Mouse (Mus musculus) hindbrain, embryonic 11.5 days (tissue): ENCODE results near the gene Tulp2. TPM values are rescaled to one million over a fixed set of nuclear protein-coding genes. Genes with fewer than 3 reads are reported as not detected.

Source experiments
- ATAC-seq: fragments of 200-750 bp; cut with Nextera tagmentation; 2 replicates; pipeline ENCODE4 v1.8.0; 2017; ENCODE audit warnings: mild to moderate bottlenecking, moderate TSS enrichment, moderate library complexity; ENCODE audit not compliant: low FRiP score
- DNase-seq: peaks from one replicate; pipeline ENCODE4 v3.0.0-alpha.2; 2015; ENCODE audit warnings: low spot score
- H3K27ac ChIP-seq: fragments of 300-500 bp; sonication (generic); 2 replicates; pipeline ENCODE4 v1.5.1; 2014; ENCODE audit warnings: mild to moderate bottlenecking, low read depth, low read length
- H3K27me3 ChIP-seq: fragments of 300-500 bp; sonication (generic); 2 replicates; pipeline ENCODE4 v1.6.1; 2014; ENCODE audit warnings: mild to moderate bottlenecking, low read length, moderate library complexity, mixed read lengths; ENCODE audit not compliant: control insufficient read depth, insufficient read depth
- H3K36me3 ChIP-seq: fragments of 300-500 bp; sonication (generic); 2 replicates; pipeline ENCODE4 v1.6.1; 2014; ENCODE audit warnings: mild to moderate bottlenecking, low read length, moderate library complexity, mixed read lengths; ENCODE audit not compliant: control insufficient read depth, insufficient read depth
- H3K4me1 ChIP-seq: fragments of 300-500 bp; sonication (generic); replicated peaks from 2 replicates; pipeline ENCODE4 v1.6.1; 2014; ENCODE audit warnings: low read length, mixed read lengths; ENCODE audit not compliant: control insufficient read depth, insufficient read depth
- H3K4me2 ChIP-seq: fragments of 300-500 bp; sonication (generic); replicated peaks from 2 replicates; pipeline ENCODE4 v1.6.1; 2014; ENCODE audit warnings: mild to moderate bottlenecking, low read depth, low read length
- H3K4me3 ChIP-seq: fragments of 300-500 bp; sonication (generic); 2 replicates; pipeline ENCODE4 v1.5.1; 2014; ENCODE audit warnings: low read depth, low read length
- H3K9ac ChIP-seq: fragments of 300-500 bp; sonication (generic); 2 replicates; pipeline ENCODE4 v1.6.1; 2014; ENCODE audit warnings: low read depth, low read length
- H3K9me3 ChIP-seq: fragments of 300-500 bp; sonication (generic); 2 replicates; pipeline ENCODE4 v1.6.1; 2016; ENCODE audit warnings: low read length; ENCODE audit not compliant: control insufficient read depth
- WGBS: fragments of 180-500 bp; shearing (Covaris S2); extraction: QIAGEN DNeasy Blood & Tissue Kit; methylation state at CpG from one replicate; pipeline ENCODE4 v1.1.7; 2014; 5-methylcytosine and 5-hydroxymethylcytosine counted together
- polyA plus RNA-seq: library from polyadenylated mRNA; unstranded; fragments of >200 nt; fragmentation: Nextera tagmentation; extraction: Ambion mirVana; gene quantifications from 2 replicates; pipeline ENCODE4 v1.2.1, GENCODE M21; 2014

Gene Tulp2
- polyA plus RNA-seq, 1 experiment from 2014 or later, result 0.40 TPM

GRCm38 (mm10) chr7:45463987-45464778 lies 17.5 kb upstream of the Tulp2 start:
- no peak for DNase-seq
- no peak overlapping the region for H3K4me3 ChIP-seq
- H3K9me3 ChIP-seq, result no peaks in the 10 kb centered on the region
- H3K4me1 ChIP-seq, result peaks cover 11% of the 10 kb centered on the region
- no peak overlapping the region for H3K4me2 ChIP-seq
- no peak overlapping the region for H3K9ac ChIP-seq
- H3K27ac ChIP-seq, result no peak overlapping the region
- no peak for ATAC-seq
- WGBS, result 96% methylated on average over 7 of the region's 7 CpGs
- peaks cover 9% of the 10 kb centered on the region; the same call in 1 of the 2 replicates for H3K36me3 ChIP-seq
- no peaks in the 10 kb centered on the region for H3K27me3 ChIP-seq

- DNase-seq, result no peak
- 94% methylated on average over 12 of the region's 12 CpGs for WGBS
- no peak overlapping the region for H3K9ac ChIP-seq
- no peak for ATAC-seq
- H3K9me3 ChIP-seq, result no peaks in the 10 kb centered on the region
- H3K4me2 ChIP-seq, result no peak overlapping the region
- H3K36me3 ChIP-seq, result peaks cover 9% of the 10 kb centered on the region; the same call in 1 of the 2 replicates
- peaks cover 11% of the 10 kb centered on the region for H3K4me1 ChIP-seq
- no peak overlapping the region; the same call in 1 of the 2 replicates for H3K4me3 ChIP-seq
- H3K27ac ChIP-seq, result no peak overlapping the region
- no peaks in the 10 kb centered on the region for H3K27me3 ChIP-seq
These were observed 16.6 kb upstream of the Tulp2 start for GRCm38 (mm10) chr7:45465112-45465511.

GRCm38 (mm10) chr7:45465549-45465948 lies 16.1 kb upstream of the Tulp2 start:
- H3K4me3 ChIP-seq, result peak overlapping the region; percentile 84; the same call in 1 of the 2 replicates
- H3K27me3 ChIP-seq, result no peaks in the 10 kb centered on the region
- H3K36me3 ChIP-seq, result peaks cover 9% of the 10 kb centered on the region; the same call in 1 of the 2 replicates
- ATAC-seq, result no peak
- H3K9me3 ChIP-seq, result no peaks in the 10 kb centered on the region
- DNase-seq, result no peak
- H3K4me2 ChIP-seq, result peak overlapping the region; percentile 88
- H3K4me1 ChIP-seq, result peaks cover 7% of the 10 kb centered on the region
- peak overlapping the region; percentile 91 for H3K9ac ChIP-seq
- 81% methylated on average over 9 of the region's 9 CpGs for WGBS
- H3K27ac ChIP-seq, result no peak overlapping the region

DNA sequence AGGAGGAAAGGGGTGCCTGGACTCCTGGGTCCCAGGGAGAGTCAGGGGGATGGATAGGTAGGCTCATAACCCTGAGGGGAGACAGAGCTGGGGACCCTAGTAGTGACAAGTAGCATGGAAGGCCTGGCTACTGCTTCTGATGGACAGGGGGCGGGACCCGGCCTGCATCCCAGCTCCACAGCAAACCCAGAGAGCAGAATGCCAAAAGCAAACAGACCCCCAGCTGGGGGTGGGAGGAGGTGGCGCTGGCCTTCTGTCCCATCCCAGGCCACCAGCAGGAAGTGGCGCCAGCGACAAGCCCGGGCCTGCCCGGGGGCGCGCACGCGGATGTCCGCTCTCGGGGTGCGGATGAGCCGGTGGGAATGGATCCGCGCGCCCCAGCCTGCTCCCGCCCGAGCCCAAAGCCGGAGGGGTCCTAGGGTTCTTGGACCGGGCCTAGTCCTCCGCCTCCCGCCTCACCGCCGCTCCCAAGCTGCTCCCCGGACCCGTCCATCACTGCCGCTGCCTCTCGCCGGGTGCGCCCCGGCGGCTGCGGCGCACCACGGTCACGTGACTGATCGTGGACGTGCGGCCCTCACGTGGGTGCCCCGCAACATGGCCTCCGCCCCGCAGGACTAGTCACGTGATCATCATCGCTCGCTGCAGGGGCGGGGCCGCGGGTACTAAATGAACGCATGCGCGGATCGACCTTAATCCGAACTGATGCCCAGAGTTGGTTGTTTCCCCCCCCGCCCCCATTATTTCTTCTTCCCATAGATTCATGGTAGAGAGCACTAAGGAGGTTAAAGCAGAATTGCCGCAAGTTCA lies 15.2 kb upstream of the Tulp2 start, which contains the start of gene Bax:
Bax (minus strand) TSS at position 616 of the 807 bp plus-strand sequence.
- peak; percentile 99 for DNase-seq
- peaks cover 9% of the 10 kb centered on the region; the same call in 1 of the 2 replicates for H3K36me3 ChIP-seq
- peak within 1 kb of the TSS; percentile 84 for H3K4me3 ChIP-seq
- no peaks in the 10 kb centered on the region for H3K27me3 ChIP-seq
- under 1% methylated on average over 45 of the region's 58 CpGs for WGBS
- H3K9ac ChIP-seq, result peak within 1 kb of the TSS; percentile 91
- peak within 1 kb of the TSS; percentile 88 for H3K4me2 ChIP-seq
- H3K9me3 ChIP-seq, result no peaks in the 10 kb centered on the region
- ATAC-seq, result peak; percentile 85
- peak within 1 kb of the TSS; percentile 65; the same call in 1 of the 2 replicates for H3K27ac ChIP-seq
- H3K4me1 ChIP-seq, result 0 out of 2 replicates have a peak, but pooled peaks cover 4% of the 10 kb centered on the region

DNA sequence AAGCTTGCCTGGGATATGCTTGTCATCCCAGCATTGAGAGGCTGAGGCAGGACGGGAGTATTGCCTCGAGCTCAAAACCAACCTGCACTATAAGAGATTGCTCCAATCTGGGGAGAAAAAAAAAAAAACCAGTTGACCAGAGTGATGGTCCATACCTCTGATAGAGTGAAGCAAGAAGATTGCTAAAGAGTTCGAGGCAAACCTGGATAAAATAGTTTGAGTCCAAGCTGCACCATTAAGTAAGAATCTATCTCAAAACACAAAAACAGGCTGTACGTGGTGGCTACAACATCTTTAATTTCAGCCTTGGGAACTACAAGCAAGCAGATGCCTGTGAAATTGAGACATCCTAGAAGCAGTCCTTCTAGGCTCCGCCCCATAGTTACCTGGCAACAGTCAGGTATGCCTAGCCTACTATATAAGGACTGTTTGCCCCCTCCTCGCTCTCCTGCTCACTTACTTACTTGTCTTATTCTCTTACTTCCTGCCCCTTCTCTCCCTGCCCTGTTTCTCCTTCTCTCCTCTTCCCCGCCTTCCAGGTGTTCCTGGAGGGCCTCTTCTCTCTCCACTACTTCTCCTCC lies 14.5 kb upstream of the Tulp2 start:
- H3K4me3 ChIP-seq, result peak overlapping the region; percentile 84
- peak overlapping the region; percentile 45 for H3K9ac ChIP-seq
- H3K9me3 ChIP-seq, result no peaks in the 10 kb centered on the region
- no peaks in the 10 kb centered on the region for H3K27me3 ChIP-seq
- no peak overlapping the region for H3K27ac ChIP-seq
- ATAC-seq (no peak; the same call in 1 of the 2 replicates), DNase-seq (no peak)
- 28% methylated on average over 7 of the region's 7 CpGs for WGBS
- 0 out of 2 replicates have a peak, but pooled peaks cover 4% of the 10 kb centered on the region for H3K4me1 ChIP-seq
- H3K4me2 ChIP-seq, result peak overlapping the region; percentile 88
- peaks cover 9% of the 10 kb centered on the region; the same call in 1 of the 2 replicates for H3K36me3 ChIP-seq

- peak; percentile 83 for DNase-seq
- Histone ChIP-seq H3K4me3 (no peak overlapping the region), H3K9me3 (no peaks in the 10 kb centered on the region), H3K27ac (no peak overlapping the region), H3K36me3 (no peaks in the 10 kb centered on the region), H3K4me2 (no peak overlapping the region), H3K4me1 (no peaks in the 10 kb centered on the region), H3K9ac (no peak overlapping the region), H3K27me3 (no peaks in the 10 kb centered on the region)
- WGBS, result 10% methylated on average over 3 of the region's 3 CpGs
- ATAC-seq, result no peak
These were observed 10.8 kb upstream of the Tulp2 start for GRCm38 (mm10) chr7:45470869-45471268.

- no peaks in the 10 kb centered on the region for H3K27me3 ChIP-seq
- H3K36me3 ChIP-seq, result no peaks in the 10 kb centered on the region
- H3K9me3 ChIP-seq, result no peaks in the 10 kb centered on the region
- ATAC-seq, result no peak
- H3K27ac ChIP-seq, result no peak overlapping the region
- 72% methylated on average over 16 of the region's 16 CpGs for WGBS
- H3K4me2 ChIP-seq, result no peak overlapping the region
- no peak overlapping the region for H3K4me3 ChIP-seq
- no peaks in the 10 kb centered on the region for H3K4me1 ChIP-seq
- no peak overlapping the region for H3K9ac ChIP-seq
- DNase-seq, result no peak
These were observed 6.2 kb upstream of the Tulp2 start for GRCm38 (mm10) chr7:45475291-45475969.

- no peak overlapping the region for H3K4me3 ChIP-seq
- DNase-seq (no peak), ATAC-seq (no peak)
- no peaks in the 10 kb centered on the region for H3K36me3 ChIP-seq
- H3K9me3 ChIP-seq, result no peaks in the 10 kb centered on the region
- 68% methylated on average over 1 of the region's 1 CpGs for WGBS
- no peak overlapping the region for H3K27ac ChIP-seq
- no peak overlapping the region for H3K4me2 ChIP-seq
- no peaks in the 10 kb centered on the region for H3K27me3 ChIP-seq
- no peaks in the 10 kb centered on the region for H3K4me1 ChIP-seq
- H3K9ac ChIP-seq, result no peak overlapping the region
These were observed 5.2 kb upstream of the Tulp2 start for GRCm38 (mm10) chr7:45476453-45476852.
